Mouse (Mus musculus) layer of hippocampus, postnatal 14 days (tissue): ENCODE results near the gene Pnpla3. TPM values are rescaled to one million over a fixed set of nuclear protein-coding genes. Genes with fewer than 3 reads are reported as not detected.

ENCODE experiments used
- DNase-seq, 2 experiments: peaks; one replicate each; pipeline ENCODE4 v3.0.0; 2021 to 2022; ENCODE audit warnings: low spot score in 2 of 2, mixed read lengths in 1 of 2
- microRNA-seq, 2 experiments: library from miRNA; unstranded; fragments of <30 nt; microRNA quantifications; one replicate each; pipeline ENCODE4 v1.2.0; 2021
- total RNA-seq, 2 experiments: library from RNA; stranded (reverse); gene quantifications; 2 replicates each; pipeline ENCODE4 v1.2.3; 2021

Gene Pnpla3
- total RNA-seq, 2 experiments from 2014 or later, result 9.2 to 11.3 TPM

GRCm38 (mm10) chr15:84216026-84216425 lies 48.4 kb downstream of the Pnpla3 start:
- no peak for DNase-seq

DNA sequence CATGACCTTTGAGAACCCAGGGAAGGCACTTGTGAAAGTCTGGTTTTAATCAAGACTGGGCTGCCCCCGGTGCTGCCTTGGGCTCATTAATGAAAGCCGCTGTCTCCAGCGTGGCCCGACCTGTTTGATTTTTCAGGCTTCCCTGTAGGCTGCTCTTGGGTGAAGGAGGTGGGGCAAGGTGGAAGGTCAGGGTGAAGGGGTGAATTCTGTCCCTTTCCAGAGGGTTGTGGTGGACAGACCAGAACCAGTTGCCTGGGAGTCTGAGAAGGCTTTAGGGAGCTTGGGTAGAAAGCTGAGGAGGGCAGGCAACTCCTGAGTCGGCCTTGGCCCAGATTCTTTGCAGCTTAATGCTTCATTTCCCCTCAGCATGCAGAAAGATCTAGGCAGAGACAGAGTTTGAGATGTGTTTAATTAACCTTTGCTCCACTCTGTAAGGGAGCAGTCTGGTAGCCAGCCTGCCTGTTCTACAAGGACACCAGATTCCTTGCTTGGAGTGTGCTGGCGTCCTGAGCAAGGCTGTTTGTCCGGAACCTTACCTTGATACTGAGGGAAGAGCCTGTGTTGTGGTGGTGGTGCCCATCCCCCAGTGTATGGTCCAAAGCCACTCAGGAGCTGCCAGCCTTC lies 48.9 kb downstream of the Pnpla3 start:
- DNase-seq, result no peak

DNA sequence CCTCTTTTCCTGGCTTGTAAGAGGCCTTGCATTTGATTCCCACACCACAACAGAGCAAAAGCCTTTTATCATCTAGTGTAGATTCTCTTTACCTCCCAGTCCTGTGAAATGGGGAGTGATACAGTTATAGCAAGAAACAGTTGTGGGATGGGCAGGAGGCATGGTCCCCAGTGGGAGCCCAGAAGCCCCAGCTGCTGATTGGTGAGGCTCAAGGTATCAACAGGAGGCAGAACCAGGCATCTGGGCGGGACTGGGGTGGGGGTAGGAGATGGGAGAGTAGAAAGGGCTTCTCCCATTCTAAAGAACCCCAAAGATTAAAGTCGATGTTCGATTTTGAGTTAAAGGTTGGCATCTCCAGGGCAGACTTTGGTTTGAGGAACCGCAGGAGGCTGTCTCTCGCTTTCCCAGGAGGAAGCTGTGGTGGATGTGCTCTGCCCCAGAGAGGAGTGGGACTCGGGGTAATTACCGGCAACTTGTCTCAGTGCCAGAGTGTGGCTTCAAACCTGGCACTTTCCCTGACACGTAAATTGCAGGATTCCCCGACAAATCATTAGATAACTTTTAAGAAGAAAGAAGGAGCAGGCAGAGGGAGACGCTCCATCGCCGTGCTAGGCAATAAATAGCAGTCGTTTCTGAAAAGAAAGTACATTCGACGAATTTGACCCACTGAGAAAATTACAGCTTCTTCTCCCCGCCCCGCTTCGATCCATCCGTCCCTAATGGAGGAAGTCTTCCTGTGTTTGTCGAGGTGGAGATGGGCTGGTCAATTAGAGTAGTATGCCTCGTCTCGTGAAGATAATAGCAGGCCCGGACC lies 50.5 kb downstream of the Pnpla3 start:
- no peak for DNase-seq

GRCm38 (mm10) chr15:84218783-84219271 lies 51.2 kb downstream of the Pnpla3 start:
- DNase-seq, result no peak

DNA sequence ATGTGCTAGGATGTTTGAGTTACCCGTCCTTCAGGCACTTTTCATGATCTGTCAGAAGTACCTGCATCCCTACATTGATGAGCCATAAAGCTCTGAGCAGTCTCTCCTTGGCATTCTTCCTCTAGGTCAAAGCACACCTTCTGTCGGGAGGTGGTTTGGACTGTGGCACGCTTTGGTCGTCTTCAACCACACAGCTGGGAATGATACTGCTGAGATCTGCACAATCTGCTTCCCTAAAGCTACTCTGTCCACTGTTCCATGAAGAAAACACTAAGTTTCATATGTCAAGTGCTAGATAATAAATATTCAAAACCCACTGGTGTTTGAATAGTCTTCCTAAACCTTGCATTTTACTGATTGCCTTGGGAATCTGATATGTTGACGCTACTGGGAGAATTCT lies 53.9 kb downstream of the Pnpla3 start:
- DNase-seq, result no peak

GRCm38 (mm10) chr15:84223423-84223822 lies 55.8 kb downstream of the Pnpla3 start:
- DNase-seq, result no peak

- no peak for DNase-seq
These were observed 57.1 kb downstream of the Pnpla3 start for GRCm38 (mm10) chr15:84224779-84225178.

- no peak for DNase-seq
These were observed 59.3 kb downstream of the Pnpla3 start for GRCm38 (mm10) chr15:84226918-84227317.

DNA sequence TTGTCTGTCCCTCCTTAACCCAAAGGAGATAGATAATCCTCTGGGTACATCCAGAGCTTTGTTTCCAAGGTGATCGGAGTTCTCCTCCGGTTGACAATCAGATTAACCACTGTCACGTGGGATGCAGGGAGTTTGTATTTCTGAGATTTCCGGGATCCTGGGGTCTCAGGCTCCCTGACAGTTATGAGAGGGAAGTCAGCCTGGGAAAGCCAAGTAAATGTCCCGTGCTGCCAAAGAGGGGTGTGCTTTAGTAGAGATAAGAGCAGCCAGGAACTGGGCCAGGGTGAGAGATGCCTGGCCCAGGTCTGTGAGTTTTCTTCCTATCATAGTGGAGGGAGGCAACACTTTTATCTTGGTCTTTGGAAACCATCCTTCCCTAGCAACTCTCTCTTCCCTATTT lies 63.0 kb downstream of the Pnpla3 start:
- DNase-seq, result no peak

- peak; percentile 58 to 59 for DNase-seq
These were observed 63.6 kb downstream of the Pnpla3 start for GRCm38 (mm10) chr15:84231113-84231712.

GRCm38 (mm10) chr15:84231721-84232561 lies 64.3 kb downstream of the Pnpla3 start, which contains the start of gene Parvb:
Gene Parvb, plus strand, starts transcription at chr15:84232043.
- DNase-seq, result peak; percentile 57 to 60

- no peak for DNase-seq
These were observed 65.0 kb downstream of the Pnpla3 start for GRCm38 (mm10) chr15:84232609-84233008.

- DNase-seq, result no peak
These were observed 67.4 kb downstream of the Pnpla3 start for GRCm38 (mm10) chr15:84234794-84235581.

DNA sequence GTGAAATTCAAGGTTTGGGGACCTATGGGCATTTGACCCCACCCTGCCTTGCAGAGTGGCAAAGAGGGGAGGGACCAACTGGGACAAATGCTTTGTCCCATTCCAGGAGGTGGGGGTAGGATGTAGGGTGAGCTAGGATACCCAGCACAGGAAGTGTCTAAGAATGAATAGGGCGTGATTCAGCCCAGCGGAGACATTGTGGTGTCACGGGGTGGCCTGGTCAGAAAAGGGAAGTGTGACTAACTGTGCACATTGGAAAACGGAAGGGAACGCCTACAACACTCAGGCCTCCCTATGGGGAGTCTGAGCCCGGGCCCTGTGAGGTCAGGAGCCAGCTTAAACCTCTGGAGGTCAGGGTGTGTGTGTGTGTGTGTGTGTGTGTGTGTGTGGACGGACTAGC lies 68.0 kb downstream of the Pnpla3 start:
- no peak for DNase-seq

Small RNA genes lying within 50 kb of the gene (microRNA-seq; reads per million reads assigned to microRNA genes)
- 0.45 to 1.1 reads per million in 2 experiments for gene Mir6392

Other genes with a start within 250 kb of the Pnpla3 start
- 1 to 10 TPM; 4.4 to 5.7 TPM for gene Efcab6, start 102.5 kb upstream of the Pnpla3 start, total RNA-seq
- 100 to 1,000 TPM; 339 to 348 TPM for gene Sult4a1, start 62.1 kb upstream of the Pnpla3 start, total RNA-seq
- gene Pnpla5, start 44.7 kb upstream of the Pnpla3 start, total RNA-seq, result not detected
- gene Samm50, start 24.4 kb downstream of the Pnpla3 start, total RNA-seq, result 10 to 100 TPM; 88.3 to 89.8 TPM
- gene Parvb, start 64.2 kb downstream of the Pnpla3 start, total RNA-seq, result 10 to 100 TPM; 56.7 to 57.8 TPM
- gene Parvg, start 156.2 kb downstream of the Pnpla3 start, total RNA-seq, result 1 to 10 TPM; 7.6 to 8.6 TPM